Mouse (Mus musculus) CD4-positive, CD25-positive, alpha-beta regulatory T cell, adult 2 months (primary cell): ENCODE measurements around the gene Zkscan7.

ENCODE experiments used
- DNase-seq: peaks from one replicate; pipeline ENCODE4 v3.0.0-alpha.2; 2012; ENCODE audit warnings: low read depth, low spot score

The Zkscan7 gene

DNA sequence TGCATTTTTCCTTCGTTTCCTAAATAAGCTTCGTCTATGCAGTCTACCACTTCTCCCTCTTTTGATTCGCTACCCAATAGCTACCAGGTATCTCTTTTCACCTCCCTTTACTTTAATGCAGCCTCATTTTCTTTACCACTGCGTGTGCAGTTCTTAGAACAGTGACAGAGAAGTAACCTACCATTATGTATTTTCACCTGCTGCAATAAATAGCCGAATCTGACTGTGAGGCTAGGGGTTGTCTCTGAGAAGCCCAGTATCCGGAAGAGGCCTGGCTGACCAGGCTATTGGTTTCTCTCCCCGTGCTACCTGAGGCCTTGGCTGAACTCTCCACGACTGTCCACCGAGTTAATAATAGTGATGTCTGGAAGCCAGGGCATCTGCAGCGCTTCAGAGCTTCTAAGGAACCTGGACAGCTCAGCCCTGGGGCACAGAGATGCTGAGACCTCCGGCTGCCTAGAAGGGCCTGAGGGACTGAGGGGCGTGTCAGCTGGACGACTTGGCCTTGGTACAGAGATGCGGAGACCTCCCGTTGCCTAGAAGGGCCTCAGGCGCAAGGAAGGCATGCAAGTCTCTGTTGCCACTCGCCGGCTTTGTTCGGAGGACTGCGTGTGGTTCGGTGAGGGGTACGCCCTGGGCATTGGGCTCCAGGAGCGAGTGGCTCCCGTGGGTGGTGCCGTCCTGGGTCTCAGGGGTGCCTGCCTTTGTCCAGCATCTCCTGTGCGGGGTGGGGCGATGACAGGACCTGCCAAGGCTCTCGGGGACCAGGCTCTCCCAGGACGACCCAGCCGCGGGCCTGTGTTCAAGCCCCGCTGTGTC is 17.4 kb downstream of the Zkscan7 start:
- DNase-seq = no peak

DNA sequence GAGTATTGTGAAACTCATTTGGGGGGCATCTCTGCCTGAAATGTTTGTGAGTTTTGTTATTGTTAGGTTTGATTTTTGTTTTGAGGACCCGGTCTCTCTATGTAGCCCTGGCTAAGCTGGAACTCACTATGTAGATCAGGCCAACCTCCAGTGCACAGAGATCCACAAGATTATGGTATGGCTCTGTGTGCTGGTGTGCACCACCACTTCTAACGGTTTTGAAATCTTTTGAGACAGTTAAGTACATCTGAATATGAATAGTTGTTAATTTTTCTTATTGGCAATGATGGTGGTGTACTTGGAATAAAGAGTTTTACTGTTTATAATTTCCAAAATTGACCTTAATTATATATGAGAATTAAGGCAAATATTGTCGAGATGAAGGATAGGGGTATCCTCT is 37.0 kb downstream of the Zkscan7 start:
- DNase-seq = no peak

DNA sequence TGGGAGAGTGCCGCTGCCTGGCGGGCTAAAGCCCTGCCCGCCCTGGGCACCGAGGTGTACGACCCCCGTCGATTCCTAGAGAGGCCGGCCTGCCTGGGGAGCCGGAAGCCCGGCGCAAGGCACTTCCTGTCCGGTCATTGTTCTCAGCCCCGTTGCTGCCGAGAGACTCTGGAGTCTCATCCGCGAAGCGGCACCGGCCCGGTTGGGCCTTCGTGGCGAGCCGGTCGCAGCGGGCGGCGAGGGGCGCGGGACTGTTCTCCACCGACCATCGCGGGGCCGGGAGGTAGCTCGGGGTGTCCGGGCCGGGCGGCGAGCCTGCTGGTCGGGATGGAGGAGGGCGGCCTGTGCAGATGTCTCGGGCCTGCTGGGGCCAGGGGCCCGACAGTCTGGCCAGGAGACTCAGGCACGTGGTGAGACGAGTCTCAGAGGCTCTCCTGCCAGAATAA is 37.5 kb downstream of the Zkscan7 start, which contains the start of gene Zfp105:
Zfp105 (plus strand) TSS at position 137 of the 446 bp plus-strand sequence.
- peak; percentile 3 for DNase-seq

DNA sequence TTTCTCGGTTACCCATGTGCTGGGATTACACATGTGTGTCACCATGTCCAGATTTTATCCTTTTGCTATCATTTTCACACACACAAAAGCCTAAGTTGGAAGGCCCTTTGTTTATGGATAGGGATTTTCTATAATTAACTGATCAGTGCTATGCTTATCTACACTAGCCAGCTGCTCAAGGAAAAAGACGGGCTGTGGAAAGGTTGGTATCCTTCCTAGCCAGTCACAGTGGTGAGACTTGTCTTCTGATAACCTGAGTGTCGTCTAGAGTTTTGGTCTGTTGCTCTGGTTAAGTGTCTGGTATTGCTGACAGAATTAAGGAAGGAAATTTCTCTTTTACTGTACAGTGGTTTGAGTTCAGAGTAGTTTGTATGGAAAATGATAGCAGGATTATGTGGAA is 43.4 kb downstream of the Zkscan7 start:
- DNase-seq = no peak
